Mouse (Mus musculus) urinary bladder, postnatal 10 days (tissue): Measurements from ENCODE around the gene Mcm2.

Source experiments
- DNase-seq: peaks from one replicate; pipeline ENCODE4 v3.0.0; 2022; ENCODE audit warnings: low spot score

Mcm2 gene

DNA sequence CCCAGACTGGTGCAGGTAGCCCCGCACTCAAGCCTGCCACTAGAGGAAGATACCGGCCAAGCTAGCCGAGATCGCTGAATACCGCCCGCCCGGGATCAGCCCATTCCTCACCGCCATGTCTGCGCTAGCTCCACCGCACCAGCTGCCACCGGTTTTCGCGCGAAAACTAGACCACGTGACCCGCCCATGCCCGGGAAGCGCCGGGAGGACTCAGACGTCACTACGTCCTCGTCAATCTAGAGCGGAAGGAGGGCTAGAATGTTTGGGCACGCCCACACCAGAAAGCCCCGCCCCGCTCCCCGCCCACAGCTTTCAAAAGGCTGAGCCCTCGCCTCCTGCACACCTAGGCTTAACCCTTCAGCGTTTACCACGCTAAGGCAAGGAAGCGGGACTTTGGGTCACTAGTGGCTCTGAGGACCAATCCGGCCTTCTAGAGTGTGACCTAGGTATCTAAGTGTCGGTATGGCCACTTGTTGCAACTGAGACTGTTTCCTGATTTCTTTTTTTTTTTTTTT is at the start of gene Mcm2:
TSS of gene Mcm2 (minus strand) at position 247 of the 515 bp plus-strand sequence.
- peak; percentile 84 for DNase-seq

DNA sequence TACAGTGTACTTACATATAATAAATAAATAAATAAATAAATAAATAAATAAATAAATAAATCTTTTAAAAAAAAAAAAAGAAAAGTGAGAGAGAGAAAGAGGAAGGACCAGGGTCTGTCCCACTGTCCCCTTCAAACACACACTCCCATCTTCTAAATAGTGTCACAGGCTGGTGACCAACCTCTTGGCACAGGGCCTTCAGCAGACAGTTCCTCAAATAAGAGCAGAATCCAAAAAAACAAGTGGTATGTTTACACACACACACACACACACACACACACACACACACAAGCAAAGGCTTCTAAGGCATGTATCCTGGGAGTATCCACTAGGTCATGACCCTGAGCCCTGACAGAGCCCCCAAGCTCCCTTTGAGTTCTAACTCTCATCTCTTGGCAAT is 49.2 kb upstream of the Mcm2 start:
- no peak for DNase-seq

DNA sequence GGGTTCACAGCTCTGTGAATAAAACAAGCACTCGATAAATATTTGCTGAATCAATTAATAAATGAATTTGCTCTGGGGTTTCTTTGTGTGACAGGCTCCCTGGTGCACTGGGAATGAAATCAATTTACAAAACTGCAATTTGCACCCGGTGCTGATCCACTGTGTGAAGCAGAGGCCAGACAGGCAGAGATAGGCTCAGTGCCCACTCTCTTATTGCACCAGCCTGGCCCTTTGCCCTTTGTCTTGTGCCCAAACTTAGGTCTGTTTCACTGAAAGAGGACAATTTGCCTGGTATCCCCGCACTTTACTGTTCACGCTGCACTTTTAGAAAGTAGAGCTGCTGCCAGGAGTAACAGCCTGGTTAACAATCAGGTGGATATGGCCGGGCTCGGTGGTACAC is 47.9 kb upstream of the Mcm2 start:
- no peak for DNase-seq

DNA sequence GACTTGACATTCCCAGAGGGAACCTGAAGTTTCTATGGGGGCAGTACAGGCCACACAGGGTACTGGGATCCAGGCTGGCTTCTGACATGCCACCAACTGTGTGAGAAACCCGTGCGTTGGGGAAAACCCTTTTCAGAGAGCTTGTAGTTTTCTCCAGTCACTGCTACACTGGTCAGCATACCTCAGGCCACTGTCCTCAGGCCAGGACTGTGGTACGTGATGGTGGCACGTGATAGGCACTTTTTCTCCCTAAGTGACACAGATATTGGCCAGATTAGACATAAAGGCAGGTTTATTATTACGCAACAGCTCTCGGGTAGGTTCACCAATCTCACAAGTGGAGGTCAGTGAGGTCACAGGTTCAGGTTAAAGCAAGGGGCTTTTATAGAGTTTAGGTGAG is 45.1 kb upstream of the Mcm2 start:
- no peak for DNase-seq

DNA sequence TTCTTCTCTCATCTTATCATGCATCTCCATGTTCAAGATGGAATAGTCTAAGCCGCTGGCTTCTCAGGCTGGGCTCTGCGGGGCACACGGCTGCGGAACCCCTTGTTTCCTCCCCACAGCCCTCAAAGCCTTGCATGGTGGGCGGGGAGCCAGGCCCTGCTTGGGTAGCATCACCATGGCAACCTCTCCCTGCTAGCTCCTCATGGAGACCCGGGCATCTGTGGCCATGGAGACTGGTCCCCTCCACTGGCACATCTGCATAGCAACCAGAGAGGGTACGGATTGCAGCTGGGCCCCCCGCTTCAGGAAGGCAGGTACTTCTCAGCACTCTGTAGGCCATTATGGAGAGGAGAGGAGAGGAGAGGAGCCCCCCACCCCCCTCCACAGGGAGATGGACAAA is 44.0 kb upstream of the Mcm2 start:
- DNase-seq = no peak

DNA sequence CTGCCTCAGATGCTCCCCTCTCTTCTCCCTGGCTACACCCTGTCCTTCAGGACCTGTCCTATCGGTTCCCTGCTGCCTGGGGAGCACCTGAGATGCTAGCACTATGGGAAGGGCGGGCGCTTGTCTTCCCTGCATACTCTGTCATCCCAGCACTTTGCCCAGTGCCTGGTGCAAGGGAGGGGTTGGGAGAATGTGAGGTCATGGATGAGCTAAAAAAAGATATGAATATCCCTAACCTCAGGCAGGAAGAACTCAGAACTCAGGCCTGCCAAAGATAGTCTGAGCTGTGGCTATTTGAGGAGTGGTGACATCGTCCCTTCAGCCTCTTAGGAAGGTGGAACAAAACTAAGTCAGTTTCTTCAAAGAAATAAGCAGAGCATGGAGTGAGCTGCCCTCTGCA is 43.0 kb upstream of the Mcm2 start:
- no peak for DNase-seq

DNA sequence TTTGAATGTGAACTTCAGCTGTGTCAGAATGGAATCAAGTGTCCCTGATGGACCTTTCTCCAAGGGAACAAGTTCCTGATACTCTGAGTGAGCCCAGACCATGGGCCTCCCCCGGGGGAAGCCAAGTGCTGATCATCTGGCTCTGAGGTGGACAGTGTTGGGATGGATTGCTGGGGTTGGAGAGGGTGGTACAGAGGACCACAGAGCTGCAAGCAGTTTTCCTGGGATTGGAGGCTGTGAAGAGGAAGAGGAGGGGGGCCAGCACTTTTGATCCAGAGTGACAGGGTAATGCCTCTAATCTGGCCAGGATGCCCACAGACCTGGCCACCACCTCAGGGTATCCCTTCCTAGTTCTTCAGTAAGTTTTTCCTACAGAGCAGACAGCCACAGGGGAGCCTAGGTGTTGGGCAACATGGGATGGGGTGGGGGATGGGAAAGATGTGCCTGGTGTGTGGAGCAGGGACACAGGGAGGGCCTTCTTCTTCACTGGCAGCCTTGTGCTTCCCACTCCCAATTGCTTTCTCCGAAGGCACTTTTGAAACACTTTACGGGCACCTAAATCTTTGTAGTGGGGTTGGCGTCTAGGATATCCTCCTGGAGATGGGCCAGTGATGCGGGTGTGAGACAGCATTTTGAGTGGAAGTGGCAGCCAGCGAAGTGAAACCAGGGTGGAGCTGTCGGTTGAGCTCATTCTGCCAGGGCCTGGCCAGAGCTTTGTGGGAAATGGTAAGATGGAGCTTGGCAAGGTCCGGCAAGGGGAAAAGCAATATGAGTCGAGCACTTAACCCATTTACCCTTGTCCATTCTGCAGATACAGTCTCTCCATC is 41.7 kb upstream of the Mcm2 start:
- DNase-seq = no peak

DNA sequence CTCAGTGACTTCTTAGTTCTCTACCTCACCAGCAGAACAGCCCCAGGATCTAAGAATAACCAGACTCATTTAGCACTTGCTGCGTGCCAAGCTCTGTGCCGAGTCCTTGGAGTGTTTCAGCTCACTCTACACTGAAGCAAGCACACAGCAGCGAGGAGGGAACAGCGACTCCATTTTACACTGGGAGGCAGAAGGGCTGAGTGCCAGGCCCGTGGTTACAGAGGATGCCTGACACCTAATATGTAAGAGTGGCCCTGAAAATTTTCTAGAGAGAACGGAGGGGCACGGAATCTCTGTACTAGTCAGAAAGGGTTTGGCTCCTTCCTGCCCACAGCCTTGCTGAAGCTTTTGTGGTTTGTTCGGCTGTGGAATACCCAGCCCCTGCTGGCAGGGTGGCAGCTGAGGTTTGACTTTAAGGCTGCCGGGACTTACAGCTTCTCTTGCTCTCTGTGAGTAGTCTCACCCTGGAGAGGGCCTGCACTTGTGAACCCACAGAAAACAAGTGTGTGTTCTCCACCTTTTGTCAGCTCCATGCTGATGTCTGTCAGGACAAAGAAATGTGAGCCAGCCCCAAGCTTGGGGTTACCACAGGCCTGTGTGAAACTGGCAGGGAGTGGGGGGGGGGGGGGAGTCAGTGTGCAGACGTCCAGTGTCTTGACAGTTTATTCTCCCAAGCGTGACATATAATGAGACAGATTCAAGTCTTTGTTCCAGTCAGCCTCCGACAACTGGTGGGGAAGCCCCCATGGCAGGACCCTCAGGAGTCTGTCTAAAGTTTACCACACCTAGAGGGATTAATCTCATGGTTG is 40.9 kb upstream of the Mcm2 start:
- DNase-seq = no peak

DNA sequence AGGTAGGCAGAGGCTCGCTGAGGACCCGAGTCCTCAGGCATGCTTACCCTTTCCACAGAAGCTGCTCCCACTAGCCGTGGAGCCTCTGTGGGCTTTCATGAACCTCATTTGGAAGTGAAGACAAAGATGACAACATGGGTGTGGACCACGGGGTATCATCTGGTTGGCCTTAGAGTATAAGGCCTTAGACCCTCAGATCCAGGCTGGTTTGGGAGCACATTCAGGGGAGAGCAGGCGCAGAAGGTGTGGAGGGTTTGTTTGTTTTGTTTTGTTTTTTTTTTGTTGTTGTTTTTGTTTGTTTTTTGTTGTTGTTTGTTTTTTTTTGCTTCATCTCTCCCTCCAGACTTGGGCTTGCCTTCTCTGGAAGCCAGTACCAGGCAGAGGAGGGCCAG is 40.1 kb upstream of the Mcm2 start:
- DNase-seq = no peak

DNA sequence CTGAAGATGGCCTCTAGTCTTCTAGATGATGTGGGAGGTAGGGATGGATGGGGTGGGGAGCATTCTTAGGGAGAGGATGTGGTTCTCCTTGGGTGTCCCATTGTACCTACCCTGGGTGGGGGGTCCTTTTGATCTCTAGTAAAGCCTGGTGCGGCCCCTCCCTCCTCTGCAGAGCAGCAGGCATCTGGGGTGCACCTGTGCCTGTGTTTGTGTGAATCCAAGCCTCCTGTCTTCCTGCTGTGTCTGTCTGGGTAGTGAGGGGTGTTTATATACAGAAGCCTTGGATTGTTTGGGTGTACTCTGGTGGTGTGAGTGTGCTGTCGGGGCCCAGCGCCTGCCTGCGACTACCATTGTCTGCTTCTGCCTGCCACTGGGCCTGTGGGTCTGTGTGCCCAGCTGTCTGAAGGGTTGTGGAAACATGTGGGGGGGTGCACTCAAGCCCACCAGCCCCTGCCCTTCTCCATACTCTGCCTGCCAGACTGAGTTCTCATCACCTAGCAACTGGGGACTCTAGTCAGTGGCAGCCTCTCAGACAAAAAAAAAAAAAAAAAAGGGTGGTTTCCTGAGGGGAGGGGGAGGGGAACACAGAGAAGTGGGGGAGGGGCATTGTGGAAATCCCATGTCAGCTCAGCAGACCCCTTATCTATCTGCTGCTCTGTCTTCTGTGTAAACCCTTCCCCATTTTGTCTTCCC is 39.5 kb upstream of the Mcm2 start:
- DNase-seq = no peak

DNA sequence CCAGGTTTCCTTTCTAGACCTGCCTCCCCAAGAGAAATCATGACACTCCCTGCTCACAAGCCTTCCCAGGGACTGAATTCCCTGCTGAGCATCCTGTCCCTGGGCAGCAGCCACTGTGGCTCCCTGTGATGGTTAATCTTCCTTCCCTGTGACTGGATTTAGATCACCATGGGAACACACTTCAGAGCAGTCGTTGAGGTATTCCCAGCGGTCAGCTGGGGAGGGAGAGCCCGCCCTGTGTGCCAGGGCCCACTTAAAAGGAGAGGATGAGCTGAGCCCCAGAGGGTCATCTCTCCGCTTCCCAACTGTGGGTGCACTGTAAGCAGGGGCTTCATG is 38.6 kb upstream of the Mcm2 start:
- DNase-seq = no peak

DNA sequence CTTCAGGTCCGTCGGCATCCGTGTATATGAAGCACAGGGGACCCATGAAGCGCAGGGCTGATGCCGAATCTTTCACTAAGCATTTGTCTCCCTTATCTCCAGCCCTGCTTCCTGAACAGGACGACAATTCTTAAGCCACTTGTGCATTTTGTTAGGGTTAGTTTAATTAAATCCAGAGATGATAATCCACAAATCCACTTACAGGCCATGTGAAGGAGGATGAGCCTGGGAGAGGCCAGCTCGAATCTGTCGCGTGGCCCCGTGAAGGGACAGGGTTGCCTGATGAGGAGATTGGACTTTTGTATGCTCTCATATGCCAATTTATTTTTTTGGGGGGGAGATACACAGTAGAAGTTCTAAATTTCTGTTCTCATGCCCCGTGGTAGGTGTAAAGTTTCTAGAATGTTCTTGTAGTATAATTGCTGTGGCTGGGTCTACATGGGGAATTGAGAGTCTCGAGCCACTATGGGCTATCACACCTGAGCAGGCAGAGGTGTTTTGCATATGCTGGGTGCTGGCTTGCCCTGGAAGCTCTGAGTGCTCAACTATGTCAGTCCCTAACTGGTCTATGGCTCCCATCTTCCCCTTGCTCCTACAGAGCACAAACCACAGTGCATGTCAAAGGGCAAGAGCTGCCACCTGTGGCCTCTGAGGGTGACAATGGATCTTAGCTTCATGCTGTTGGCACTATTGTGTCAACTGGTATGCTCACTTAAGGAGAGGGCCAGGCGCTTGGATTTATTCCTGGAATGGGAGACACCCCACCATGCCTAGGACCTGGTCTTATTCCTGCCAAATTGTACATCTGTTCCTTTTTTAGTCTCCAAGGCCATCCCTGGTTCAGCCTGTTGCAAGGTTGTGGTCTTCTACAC is 38.0 kb upstream of the Mcm2 start:
- DNase-seq = no peak

DNA sequence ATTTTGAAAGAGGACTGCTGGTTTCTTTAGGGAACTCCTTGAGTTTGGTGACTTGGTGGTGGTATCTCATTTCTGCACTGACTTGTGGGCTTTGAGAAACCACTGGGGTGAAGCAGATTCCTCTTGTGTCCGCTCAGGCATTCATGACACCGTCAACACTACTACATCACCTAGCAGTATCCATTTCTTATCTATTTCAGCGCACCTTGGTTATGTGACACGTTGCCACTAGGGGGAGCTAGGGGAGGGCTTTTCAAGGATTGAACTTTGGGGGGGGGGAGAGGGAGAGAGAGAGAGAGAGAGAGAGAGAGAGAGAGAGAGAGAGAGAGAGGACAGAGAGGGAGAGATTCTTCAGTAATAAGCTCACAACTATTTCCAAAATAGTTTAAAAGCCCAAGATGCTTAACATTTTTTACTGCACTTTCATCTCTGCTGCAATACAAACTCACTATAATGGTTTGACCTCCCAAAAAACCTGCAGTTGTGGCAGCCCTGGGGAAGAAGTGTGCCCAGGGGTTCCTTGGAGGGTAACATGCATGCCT is 37.2 kb upstream of the Mcm2 start:
- DNase-seq = no peak

DNA sequence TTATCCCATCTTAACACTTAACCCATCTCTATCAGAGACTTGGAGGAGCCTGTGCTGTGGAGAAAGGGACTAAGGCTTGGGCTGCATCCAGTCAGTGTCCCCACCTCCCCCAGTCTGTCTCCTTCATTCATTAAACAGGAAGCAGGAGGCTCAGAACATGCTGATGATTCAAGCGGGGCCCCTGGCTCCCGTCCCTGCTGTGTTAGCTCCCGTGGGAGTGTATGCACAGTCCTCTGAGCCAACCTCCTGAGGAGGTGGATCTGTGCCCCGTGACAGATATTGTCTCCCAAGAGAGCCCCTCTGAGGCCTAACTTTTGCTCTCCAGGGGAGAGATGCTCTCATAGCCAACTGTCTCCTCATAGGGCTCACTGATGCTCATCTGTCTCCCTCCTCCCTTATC is 36.2 kb upstream of the Mcm2 start:
- DNase-seq = no peak

DNA sequence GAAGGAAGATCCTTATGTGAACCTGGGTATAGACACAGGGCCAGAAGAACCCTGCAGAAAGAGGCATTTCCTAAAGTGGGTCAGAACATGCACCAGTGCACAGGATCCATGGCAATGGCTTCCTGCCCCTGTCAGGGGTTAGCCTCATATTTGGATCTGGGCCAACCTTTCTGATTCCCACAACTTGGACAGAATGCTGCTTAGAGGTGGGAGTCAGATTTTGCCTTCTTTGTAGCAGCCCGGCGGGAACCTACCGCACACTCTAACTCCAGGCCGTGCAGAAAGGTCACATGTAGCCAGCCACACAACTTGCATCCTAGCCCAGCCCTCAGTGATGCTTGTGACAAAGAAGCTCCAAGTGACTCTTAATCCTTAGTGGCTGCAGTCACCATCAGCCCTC is 35.6 kb upstream of the Mcm2 start:
- DNase-seq = no peak

DNA sequence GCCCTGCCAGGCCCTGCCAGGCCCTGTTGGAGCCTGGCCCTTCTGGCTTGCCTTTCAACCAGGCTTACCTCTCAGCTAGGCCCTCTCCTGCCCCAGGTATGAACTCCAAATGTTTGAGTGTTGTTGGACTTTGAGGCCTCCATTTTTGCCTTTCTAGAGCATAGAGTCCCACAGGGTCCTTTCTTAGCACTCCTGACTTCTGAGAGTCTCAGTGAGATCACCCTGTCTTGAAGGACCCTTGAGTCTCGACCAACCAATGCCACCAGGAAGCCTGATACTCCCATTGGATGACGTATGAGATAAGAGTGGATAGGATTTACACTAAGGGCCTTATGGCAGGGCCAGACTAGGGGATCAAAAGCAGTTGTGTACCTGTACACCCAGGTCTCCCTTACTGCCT is 32.9 kb upstream of the Mcm2 start:
- no peak for DNase-seq

DNA sequence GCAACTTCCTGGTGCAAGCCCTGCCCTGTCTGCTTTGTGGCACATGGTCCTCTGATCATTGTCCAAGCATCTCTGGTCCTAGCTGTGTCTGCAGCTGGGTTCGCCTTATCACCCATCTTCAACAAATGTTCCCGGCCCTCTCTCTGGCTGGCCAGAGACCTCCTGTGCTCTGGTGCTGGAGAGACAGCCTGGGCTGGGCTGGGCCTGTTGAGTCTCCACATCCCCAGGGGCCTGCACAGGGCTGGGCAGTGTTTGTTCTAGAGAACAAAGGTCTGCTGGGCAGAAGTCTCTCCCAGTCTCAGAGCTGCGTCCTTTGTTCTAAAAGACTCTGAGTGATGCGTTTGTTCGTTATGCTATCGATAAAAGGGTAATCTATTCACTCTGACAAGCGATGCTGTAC is 31.5 kb upstream of the Mcm2 start:
- DNase-seq = no peak

DNA sequence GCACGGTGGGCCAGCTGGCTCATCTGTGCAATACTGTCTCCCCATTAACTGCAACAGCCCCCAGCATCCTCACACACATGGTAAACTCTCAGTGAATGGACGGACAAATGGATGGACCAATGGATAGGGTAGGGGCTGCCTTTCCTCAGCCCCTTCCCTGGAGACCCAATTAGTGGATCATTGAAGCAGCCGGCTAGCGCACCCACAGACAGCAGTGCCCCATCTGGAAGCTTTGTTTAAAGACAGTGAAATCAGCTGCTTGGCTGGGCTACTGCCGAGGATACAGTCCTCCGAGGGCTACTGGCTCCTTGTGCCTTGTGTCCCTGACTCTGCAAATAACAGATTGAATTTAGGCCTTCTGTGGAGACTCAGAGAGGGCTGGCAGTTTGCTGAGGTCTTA is 30.9 kb upstream of the Mcm2 start:
- no peak for DNase-seq

DNA sequence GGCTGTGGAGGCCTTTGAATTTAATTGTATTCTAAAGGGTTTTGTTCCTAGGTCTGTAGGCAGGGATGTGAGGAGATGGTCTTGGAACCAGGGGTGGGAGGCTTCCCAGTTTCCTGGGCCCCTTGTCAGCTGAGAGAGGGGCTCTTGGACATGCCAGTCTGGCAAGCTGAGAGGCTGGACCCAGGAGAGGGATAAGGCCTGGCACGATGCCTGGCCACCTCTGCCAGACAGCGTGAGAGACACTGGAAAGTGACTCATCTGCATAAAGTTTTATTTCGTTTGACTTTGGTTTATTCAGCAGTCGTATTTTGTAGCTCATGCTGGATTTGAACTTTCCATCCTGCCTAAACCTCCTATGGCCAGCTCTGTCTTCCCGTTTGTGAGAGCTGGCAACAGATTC is 30.0 kb upstream of the Mcm2 start:
- DNase-seq = no peak

DNA sequence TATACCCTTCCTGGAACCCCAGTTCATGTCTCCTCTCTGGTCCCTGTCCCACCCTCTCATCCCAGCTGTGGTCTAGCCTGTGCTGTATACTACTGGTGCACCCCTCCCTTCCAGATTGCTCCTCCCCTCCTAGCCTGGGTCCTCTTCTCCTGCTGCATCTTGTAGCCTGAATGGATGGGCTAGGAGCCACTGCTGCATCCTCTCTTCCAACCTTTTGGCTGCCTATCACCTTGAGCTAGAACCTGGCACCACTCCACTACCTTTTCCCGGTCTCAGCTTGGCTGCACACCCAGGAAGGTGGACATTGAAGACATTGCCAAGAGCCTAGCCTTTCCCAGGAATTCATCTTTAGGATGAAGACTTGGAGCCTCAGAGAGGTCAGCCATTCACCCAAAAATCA is 29.4 kb upstream of the Mcm2 start:
- DNase-seq = no peak

DNA sequence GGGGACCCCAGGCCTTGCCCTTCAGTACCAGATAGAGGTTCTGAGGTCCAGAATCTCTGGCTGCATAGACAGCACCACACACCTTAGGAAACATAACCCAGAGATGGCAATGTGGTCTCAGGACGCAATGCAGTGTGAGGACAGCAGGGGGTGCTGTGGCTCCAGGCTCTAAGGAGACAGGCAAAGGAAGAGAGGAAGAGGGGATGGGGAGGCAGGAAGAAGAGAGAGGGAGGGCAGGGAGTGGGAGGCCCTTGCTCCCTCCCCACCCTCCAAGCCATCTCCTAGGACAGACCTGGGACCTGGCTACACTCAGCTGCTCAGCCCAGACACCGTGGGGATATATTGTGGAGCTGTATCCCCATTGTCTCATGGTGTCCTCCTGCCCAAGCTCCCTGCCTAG is 29.0 kb upstream of the Mcm2 start:
- peak; percentile 41 for DNase-seq

DNA sequence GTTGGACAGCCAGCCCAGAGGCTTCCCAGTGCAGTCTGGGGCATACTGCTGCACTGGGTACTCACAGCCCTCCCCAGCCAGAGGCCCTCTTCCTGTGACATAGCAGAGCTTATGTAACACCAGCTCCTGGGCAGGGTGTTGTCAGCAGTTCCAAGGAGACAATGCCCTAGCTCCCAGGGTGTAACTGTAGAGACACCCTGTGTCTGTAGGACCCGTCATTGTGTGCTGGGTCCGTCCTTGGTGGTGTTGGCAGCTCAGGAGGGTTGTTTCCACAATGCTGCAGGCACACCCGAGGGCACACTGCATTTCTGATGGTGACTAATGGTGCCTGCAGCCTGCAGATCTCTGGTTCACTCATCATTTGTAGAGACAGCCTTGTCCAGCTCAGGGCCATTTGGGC is 28.3 kb upstream of the Mcm2 start:
- DNase-seq = no peak
